Mouse (Mus musculus): Measurements from ENCODE around the gene Psmd8. TPM values are rescaled to one million over a fixed set of nuclear protein-coding genes. Genes with fewer than 3 reads are reported as not detected.
A peak's percentile ranks its signal among the peaks of the same experiment; 100 is the strongest.

Gene Psmd8
- polyA plus RNA-seq, 1 experiment, result 242 TPM

- H3K27me3 ChIP-seq (ENCODE audit: control insufficient read depth, insufficient read depth, low read length, poor library complexity, severe bottlenecking), result no peaks in the 10 kb centered on the region
- 0 out of 2 replicates have a peak, but pooled peaks cover 4% of the 10 kb centered on the region for H3K9me3 ChIP-seq (replicated peaks; ENCODE audit: control insufficient read depth, insufficient read depth, low read length, poor library complexity, severe bottlenecking)
- peak within 1 kb of the TSS; percentile 85 for H3K4me3 ChIP-seq (ENCODE audit: low read depth, low read length)
- peak within 1 kb of the TSS; percentile 3; the same call in 1 of the 2 replicates for H3K27ac ChIP-seq (ENCODE audit: insufficient read depth, low read length)
- no peaks in the 10 kb centered on the region for H3K36me3 ChIP-seq (ENCODE audit: control insufficient read depth, insufficient read depth, low read length, poor library complexity, severe bottlenecking)
- peaks cover 2% of the 10 kb centered on the region for H3K4me1 ChIP-seq (ENCODE audit: control insufficient read depth, insufficient read depth, low read length)
- H3K9ac ChIP-seq (ENCODE audit: low read depth, poor library complexity, severe bottlenecking), result peak within 1 kb of the TSS; percentile 85
- TF ChIP-seq EP300 (IDR thresholded peaks at IDR 0.05; ENCODE audit: insufficient read depth, low read depth, low read length) (no peak), CTCF (IDR thresholded peaks at IDR 0.05; ENCODE audit: low read depth, low read length) (peak; percentile 1), POLR2A (IDR thresholded peaks at IDR 0.05; ENCODE audit: insufficient read depth, low read length) (no peak)
These were observed 24.4 kb downstream of the Psmd8 start, which contains the start of gene Fam98c for GRCm38 (mm10) chr7:29155838-29156782. Gene Fam98c, minus strand, starts transcription at chr7:29156234.

DNA sequence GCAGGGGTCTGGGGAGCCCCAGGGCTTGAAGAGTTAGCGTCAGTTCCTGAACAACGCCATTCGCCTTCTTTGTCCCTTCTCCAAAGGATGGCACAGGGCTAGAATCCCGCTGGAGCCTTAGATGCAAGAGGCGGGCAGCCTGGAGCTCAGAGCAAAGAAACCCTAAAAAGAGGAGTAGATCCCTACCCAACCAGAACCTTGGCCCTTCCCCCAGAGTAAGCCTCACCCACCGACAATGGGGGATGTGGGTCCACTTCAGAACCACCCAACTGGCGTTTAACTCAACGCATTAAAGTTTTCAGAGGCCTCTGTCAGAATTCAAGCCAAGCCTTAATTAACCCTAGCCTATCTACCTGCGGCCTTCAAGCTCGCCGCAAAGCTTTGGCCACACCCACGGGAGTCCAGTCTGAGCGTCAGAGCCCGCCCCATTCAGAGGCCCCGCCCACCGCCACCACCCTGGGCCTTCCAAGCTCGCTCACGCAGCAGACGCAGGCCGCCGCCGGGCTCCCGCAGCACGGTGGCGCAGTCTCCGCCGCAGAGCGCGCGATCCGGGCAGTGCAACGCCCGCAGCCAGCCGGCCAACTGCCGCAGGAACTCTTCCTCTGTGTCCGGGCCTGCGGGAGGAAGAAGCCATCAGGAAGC, 25.2 kb downstream of the Psmd8 start:
- H3K36me3 ChIP-seq (ENCODE audit: control insufficient read depth, insufficient read depth, low read length, poor library complexity, severe bottlenecking), result no peaks in the 10 kb centered on the region
- 0 out of 2 replicates have a peak, but pooled peaks cover 4% of the 10 kb centered on the region for H3K9me3 ChIP-seq (replicated peaks; ENCODE audit: control insufficient read depth, insufficient read depth, low read length, poor library complexity, severe bottlenecking)
- H3K4me1 ChIP-seq (ENCODE audit: control insufficient read depth, insufficient read depth, low read length), result peaks cover 2% of the 10 kb centered on the region
- no peak for TF ChIP-seq CTCF (IDR thresholded peaks at IDR 0.05; ENCODE audit: low read depth, low read length)
- TF ChIP-seq EP300 (IDR thresholded peaks at IDR 0.05; ENCODE audit: insufficient read depth, low read depth, low read length), result no peak
- TF ChIP-seq POLR2A (IDR thresholded peaks at IDR 0.05; ENCODE audit: insufficient read depth, low read length), result no peak
- H3K27me3 ChIP-seq (ENCODE audit: control insufficient read depth, insufficient read depth, low read length, poor library complexity, severe bottlenecking), result no peaks in the 10 kb centered on the region
- H3K4me3 ChIP-seq (ENCODE audit: low read depth, low read length), result peak overlapping the region; percentile 85
- peak overlapping the region; percentile 85 for H3K9ac ChIP-seq (ENCODE audit: low read depth, poor library complexity, severe bottlenecking)
- peak overlapping the region; percentile 3; the same call in 1 of the 2 replicates for H3K27ac ChIP-seq (ENCODE audit: insufficient read depth, low read length)

- no peaks in the 10 kb centered on the region for H3K36me3 ChIP-seq (ENCODE audit: control insufficient read depth, insufficient read depth, low read length, poor library complexity, severe bottlenecking)
- H3K27me3 ChIP-seq (ENCODE audit: control insufficient read depth, insufficient read depth, low read length, poor library complexity, severe bottlenecking), result no peaks in the 10 kb centered on the region
- H3K9ac ChIP-seq (ENCODE audit: low read depth, poor library complexity, severe bottlenecking), result no peak overlapping the region
- 0 out of 2 replicates have a peak, but pooled peaks cover 4% of the 10 kb centered on the region for H3K9me3 ChIP-seq (replicated peaks; ENCODE audit: control insufficient read depth, insufficient read depth, low read length, poor library complexity, severe bottlenecking)
- H3K27ac ChIP-seq (ENCODE audit: insufficient read depth, low read length), result no peak overlapping the region
- TF ChIP-seq EP300 (IDR thresholded peaks at IDR 0.05; ENCODE audit: insufficient read depth, low read depth, low read length) (no peak), CTCF (IDR thresholded peaks at IDR 0.05; ENCODE audit: low read depth, low read length) (no peak), POLR2A (IDR thresholded peaks at IDR 0.05; ENCODE audit: insufficient read depth, low read length) (no peak)
- H3K4me3 ChIP-seq (ENCODE audit: low read depth, low read length), result no peak overlapping the region
- peaks cover 2% of the 10 kb centered on the region for H3K4me1 ChIP-seq (ENCODE audit: control insufficient read depth, insufficient read depth, low read length)
These were observed 26.3 kb downstream of the Psmd8 start for GRCm38 (mm10) chr7:29154018-29154720.

DNA sequence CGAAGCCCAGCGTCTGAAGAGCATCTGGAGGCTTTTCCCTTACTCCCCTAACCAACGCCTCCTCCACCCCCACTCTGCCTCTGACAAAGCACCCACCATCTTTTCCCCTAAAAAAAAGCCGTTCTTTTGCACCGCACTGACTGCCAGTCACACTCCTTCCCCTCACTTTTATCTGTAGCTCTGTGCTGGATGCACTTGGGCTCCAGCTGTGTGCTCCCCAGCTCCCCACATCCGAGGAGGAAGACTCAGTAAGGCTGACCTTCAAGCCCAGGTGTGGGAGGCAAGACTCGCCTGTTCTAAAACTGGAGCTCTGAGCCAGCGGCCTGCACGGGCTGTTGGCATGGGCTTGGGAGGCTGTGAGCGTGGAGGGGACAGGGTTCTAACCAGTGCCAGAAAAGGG, 29.0 kb downstream of the Psmd8 start:
- H3K4me1 ChIP-seq (ENCODE audit: control insufficient read depth, insufficient read depth, low read length), result no peaks in the 10 kb centered on the region
- TF ChIP-seq CTCF (IDR thresholded peaks at IDR 0.05; ENCODE audit: low read depth, low read length) (no peak), EP300 (IDR thresholded peaks at IDR 0.05; ENCODE audit: insufficient read depth, low read depth, low read length) (no peak), POLR2A (IDR thresholded peaks at IDR 0.05; ENCODE audit: insufficient read depth, low read length) (no peak)
- no peaks in the 10 kb centered on the region for H3K36me3 ChIP-seq (ENCODE audit: control insufficient read depth, insufficient read depth, low read length, poor library complexity, severe bottlenecking)
- no peak overlapping the region for H3K9ac ChIP-seq (ENCODE audit: low read depth, poor library complexity, severe bottlenecking)
- H3K9me3 ChIP-seq (replicated peaks; ENCODE audit: control insufficient read depth, insufficient read depth, low read length, poor library complexity, severe bottlenecking), result 0 out of 2 replicates have a peak, but pooled peaks cover 4% of the 10 kb centered on the region
- H3K27ac ChIP-seq (ENCODE audit: insufficient read depth, low read length), result no peak overlapping the region
- H3K27me3 ChIP-seq (ENCODE audit: control insufficient read depth, insufficient read depth, low read length, poor library complexity, severe bottlenecking), result no peaks in the 10 kb centered on the region
- no peak overlapping the region for H3K4me3 ChIP-seq (ENCODE audit: low read depth, low read length)

- Histone ChIP-seq H3K4me1 (ENCODE audit: control insufficient read depth, insufficient read depth, low read length) (no peaks in the 10 kb centered on the region), H3K36me3 (ENCODE audit: control insufficient read depth, insufficient read depth, low read length, poor library complexity, severe bottlenecking) (no peaks in the 10 kb centered on the region), H3K27me3 (ENCODE audit: control insufficient read depth, insufficient read depth, low read length, poor library complexity, severe bottlenecking) (no peaks in the 10 kb centered on the region), H3K9me3 (replicated peaks; ENCODE audit: control insufficient read depth, insufficient read depth, low read length, poor library complexity, severe bottlenecking) (no peaks in the 10 kb centered on the region), H3K9ac (ENCODE audit: low read depth, poor library complexity, severe bottlenecking) (no peak overlapping the region), H3K4me3 (ENCODE audit: low read depth, low read length) (no peak overlapping the region), H3K27ac (ENCODE audit: insufficient read depth, low read length) (no peak overlapping the region)
- no peak for TF ChIP-seq POLR2A (IDR thresholded peaks at IDR 0.05; ENCODE audit: insufficient read depth, low read length)
- no peak for TF ChIP-seq EP300 (IDR thresholded peaks at IDR 0.05; ENCODE audit: insufficient read depth, low read depth, low read length)
- TF ChIP-seq CTCF (IDR thresholded peaks at IDR 0.05; ENCODE audit: low read depth, low read length), result no peak
These were observed 31.7 kb downstream of the Psmd8 start for GRCm38 (mm10) chr7:29148771-29149170.
